In the genomic region with DNA sequence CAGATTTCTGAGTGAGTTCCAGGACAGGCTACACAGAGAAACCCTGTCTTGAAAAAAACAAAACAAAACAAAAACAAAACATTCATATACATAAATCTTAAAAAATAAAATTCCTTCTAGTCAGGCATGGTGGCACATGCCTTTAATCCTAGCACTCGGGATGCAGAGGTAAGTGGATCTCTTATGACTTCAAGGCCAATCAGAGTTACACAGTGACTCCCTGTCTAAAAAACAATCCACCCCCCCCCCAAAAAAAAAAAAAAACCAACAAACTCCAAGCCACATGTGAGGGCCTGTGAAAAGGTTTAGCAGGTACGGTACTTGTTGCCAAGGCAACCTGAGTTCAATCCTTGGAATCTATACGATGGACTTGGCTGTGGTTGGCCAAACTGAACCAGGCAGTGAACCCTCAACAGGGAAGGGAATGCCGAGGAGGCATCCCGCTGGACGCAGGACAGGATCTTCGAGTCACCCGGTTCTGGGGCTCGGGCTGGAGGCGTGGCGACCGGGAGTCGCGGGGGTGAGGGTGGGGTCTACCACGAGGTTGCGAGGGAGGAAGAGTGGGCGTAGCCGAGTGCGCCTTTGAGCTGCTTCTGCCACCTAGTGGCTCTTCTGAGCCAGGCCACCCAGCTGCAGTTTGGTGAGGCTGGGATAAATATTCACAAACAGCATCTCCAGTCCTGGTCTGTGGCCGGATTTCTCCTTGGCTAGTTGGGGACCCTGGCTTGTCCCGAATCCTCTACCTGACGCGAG, we compare ENCODE assay signal across 8 mouse cellular contexts. TPM values are rescaled to one million over a fixed set of nuclear protein-coding genes. Genes with fewer than 3 reads are reported as not detected.
DNase-seq lines count a peak whose midpoint lies in the region; ATAC-seq lines count a peak whose summit lies in the region.

No protein-coding gene starts in this region.

- DNase-seq in CD8-positive naive resting alpha-beta T cell, adult 2 months (ENCODE audit: low read depth in 2 of 2, low spot score in 2 of 2), result peak; percentile 61 to 73
- DNase-seq in kidney, postnatal 10 days, result peak; percentile 91
- peak; percentile 69 for DNase-seq in liver, embryonic 13.5 days
- peak; percentile 84 for DNase-seq in neural tube, embryonic 10.5 days (ENCODE audit: extremely low spot score, low spot score)

- peak; percentile 87 for ATAC-seq in erythroid progenitor cell, adult 5-6 weeks (replicated peaks; ENCODE audit: low FRiP score, poor library complexity, severe bottlenecking)
- peak; percentile 49; the same call in 1 of the 2 replicates for ATAC-seq in heart, embryonic 14.5 days (ENCODE audit: insufficient number of reproducible peaks, insufficient read depth, low FRiP score, low read depth)
- ATAC-seq in liver, embryonic 13.5 days (ENCODE audit: low read depth), result peak; percentile 57
- ATAC-seq in stomach, embryonic 15.5 days (ENCODE audit: insufficient read depth, low FRiP score, low read depth), result peak; percentile 64; the same call in 1 of the 2 replicates

- H3K4me3 ChIP-seq in brown adipose tissue, adult 24 weeks (ENCODE audit: insufficient read depth, low read depth, low read length), result peak overlapping the region; percentile 10
- peak overlapping the region; percentile 30 to 39 for H3K4me3 ChIP-seq in heart, embryonic 14.5 days (ENCODE audit: control insufficient read depth in 1 of 2, insufficient read depth in 1 of 2, low read depth in 1 of 2, low read length in 2 of 2)
- H3K4me3 ChIP-seq in liver, embryonic 13.5 days (replicated peaks), result peak overlapping the region; percentile 43
- peak overlapping the region; percentile 39 for H3K4me3 ChIP-seq in stomach, embryonic 15.5 days (replicated peaks)

- peak overlapping the region; percentile 74 for H3K4me2 ChIP-seq in heart, embryonic 14.5 days (ENCODE audit: low read length)
- H3K4me2 ChIP-seq in liver, embryonic 13.5 days, result peak overlapping the region; percentile 70
- peak overlapping the region; percentile 87 for H3K4me2 ChIP-seq in stomach, embryonic 15.5 days

- H3K4me1 ChIP-seq in brown adipose tissue, adult 24 weeks (ENCODE audit: control insufficient read depth, insufficient read depth, insufficient read length, low read length), result peaks cover 6% of the 10 kb centered on the region
- H3K4me1 ChIP-seq in heart, embryonic 14.5 days (ENCODE audit: control insufficient read depth in 2 of 2, insufficient read depth in 2 of 2, low read length in 2 of 2), result peaks cover 13 to 20% of the 10 kb centered on the region in 2 experiments
- H3K4me1 ChIP-seq in liver, embryonic 13.5 days (replicated peaks), result peaks cover 28% of the 10 kb centered on the region
- H3K4me1 ChIP-seq in stomach, embryonic 15.5 days, result peaks cover 17% of the 10 kb centered on the region

- WGBS in heart, embryonic 14.5 days, result 3% methylated on average over 22 of the region's 23 CpGs
- WGBS in liver, embryonic 13.5 days (ENCODE audit: insufficient replicate concordance), result 5% methylated on average over 23 of the region's 23 CpGs
- 3% methylated on average over 23 of the region's 23 CpGs for WGBS in stomach, embryonic 15.5 days

- H3K27me3 ChIP-seq in heart, embryonic 14.5 days (ENCODE audit: control insufficient read depth, insufficient read depth, low read length), result no peaks in the 10 kb centered on the region
- H3K27me3 ChIP-seq in liver, embryonic 13.5 days, result peaks cover 27% of the 10 kb centered on the region
- H3K27me3 ChIP-seq in stomach, embryonic 15.5 days (replicated peaks), result no peaks in the 10 kb centered on the region

- peaks cover 15% of the 10 kb centered on the region for H3K36me3 ChIP-seq in heart, embryonic 14.5 days (ENCODE audit: control insufficient read depth, insufficient read depth, low read length)
- H3K36me3 ChIP-seq in liver, embryonic 13.5 days, result peaks cover 12% of the 10 kb centered on the region; the same call in 1 of the 2 replicates
- peaks cover 8% of the 10 kb centered on the region; the same call in 1 of the 2 replicates for H3K36me3 ChIP-seq in stomach, embryonic 15.5 days

- no peak overlapping the region for H3K9ac ChIP-seq in heart, embryonic 14.5 days (ENCODE audit: low read length)
- peak overlapping the region; percentile 29; the same call in 1 of the 2 replicates for H3K9ac ChIP-seq in liver, embryonic 13.5 days
- H3K9ac ChIP-seq in stomach, embryonic 15.5 days, result peak overlapping the region; percentile 20; the same call in 1 of the 2 replicates

- H3K27ac ChIP-seq in brown adipose tissue, adult 24 weeks (replicated peaks; ENCODE audit: low read depth, low read length), result no peak overlapping the region
- H3K27ac ChIP-seq in heart, embryonic 14.5 days (replicated peaks in 1 of 2; ENCODE audit: control insufficient read depth in 1 of 2, insufficient read depth in 1 of 2, low read depth in 2 of 2, low read length in 2 of 2), result no peak overlapping the region; a peak in 1 of 4 replicates
- no peak overlapping the region for H3K27ac ChIP-seq in liver, embryonic 13.5 days
- H3K27ac ChIP-seq in stomach, embryonic 15.5 days, result no peak overlapping the region

- H3K9me3 ChIP-seq in heart, embryonic 14.5 days (ENCODE audit: control insufficient read depth, low read length), result no peaks in the 10 kb centered on the region
- H3K9me3 ChIP-seq in liver, embryonic 13.5 days (replicated peaks), result no peaks in the 10 kb centered on the region
- H3K9me3 ChIP-seq in stomach, embryonic 15.5 days, result no peaks in the 10 kb centered on the region

RNA-seq across cellular contexts. Expression of gene Arhgap23, which starts 15.2 kb away (rescaled TPM):
- polyA plus RNA-seq in brown adipose tissue, adult 24 weeks (2012; ENCODE audit: insufficient read depth, insufficient read length, missing spikeins), result 5.5 and 6.7 TPM in 2 replicates
- 76.8 and 82.6 TPM in 2 replicates for total RNA-seq in erythroid progenitor cell, adult 5-6 weeks (2015; ENCODE audit: low replicate concordance)
- total RNA-seq in erythroid progenitor cell, adult 5-6 weeks (2017; ENCODE audit: low replicate concordance), result 65.7 and 71.1 TPM in 2 replicates
- polyA plus RNA-seq in heart, embryonic 14.5 days (2014; fragmentation: Nextera tagmentation; extraction: Ambion mirVana), result 7.1 and 8.4 TPM in 2 replicates
- polyA plus RNA-seq in liver, embryonic 13.5 days (2015; fragmentation: Nextera tagmentation; extraction: Ambion mirVana), result 6.2 and 6.8 TPM in 2 replicates
- polyA plus RNA-seq in stomach, embryonic 15.5 days (2015; fragmentation: Nextera tagmentation; extraction: Ambion mirVana), result 6.1 and 6.2 TPM in 2 replicates

RNA-seq across cellular contexts. Expression of gene Socs7, which starts 37.8 kb away (rescaled TPM):
- 5.7 and 6.3 TPM in 2 replicates for polyA plus RNA-seq in brown adipose tissue, adult 24 weeks (2012; ENCODE audit: insufficient read depth, insufficient read length, missing spikeins)
- total RNA-seq in erythroid progenitor cell, adult 5-6 weeks (2015; ENCODE audit: low replicate concordance), result 2.5 and 2.9 TPM in 2 replicates
- total RNA-seq in erythroid progenitor cell, adult 5-6 weeks (2017; ENCODE audit: low replicate concordance), result 5.4 and 6.0 TPM in 2 replicates
- polyA plus RNA-seq in heart, embryonic 14.5 days (2014; fragmentation: Nextera tagmentation; extraction: Ambion mirVana), result 2.2 and 3.6 TPM in 2 replicates
- polyA plus RNA-seq in liver, embryonic 13.5 days (2015; fragmentation: Nextera tagmentation; extraction: Ambion mirVana), result 1.0 and 1.1 TPM in 2 replicates
- 3.4 and 3.8 TPM in 2 replicates for polyA plus RNA-seq in stomach, embryonic 15.5 days (2015; fragmentation: Nextera tagmentation; extraction: Ambion mirVana)

RNA-seq across cellular contexts. Expression of gene Gpr179, which starts 48.3 kb away (rescaled TPM):
- polyA plus RNA-seq in brown adipose tissue, adult 24 weeks (2012; ENCODE audit: insufficient read depth, insufficient read length, missing spikeins), result not detected in 2 replicates
- not detected in 2 replicates for total RNA-seq in erythroid progenitor cell, adult 5-6 weeks (2015; ENCODE audit: low replicate concordance)
- total RNA-seq in erythroid progenitor cell, adult 5-6 weeks (2017; ENCODE audit: low replicate concordance), result 0.15 TPM in 1 of 2 replicates, not detected in the other
- 0.05 TPM in 2 replicates for polyA plus RNA-seq in heart, embryonic 14.5 days (2014; fragmentation: Nextera tagmentation; extraction: Ambion mirVana)
- 0.01 TPM in 1 of 2 replicates, not detected in the other for polyA plus RNA-seq in liver, embryonic 13.5 days (2015; fragmentation: Nextera tagmentation; extraction: Ambion mirVana)
- polyA plus RNA-seq in stomach, embryonic 15.5 days (2015; fragmentation: Nextera tagmentation; extraction: Ambion mirVana), result 0.19 and 0.21 TPM in 2 replicates
